Mouse (Mus musculus): ENCODE data around the gene Snrpg.
"Not testable (repeated sequence)": the region's sequence is repeated elsewhere in the genome, so short reads cannot be mapped to it uniquely, and the experiment has no call there.

The Snrpg gene

DNA sequence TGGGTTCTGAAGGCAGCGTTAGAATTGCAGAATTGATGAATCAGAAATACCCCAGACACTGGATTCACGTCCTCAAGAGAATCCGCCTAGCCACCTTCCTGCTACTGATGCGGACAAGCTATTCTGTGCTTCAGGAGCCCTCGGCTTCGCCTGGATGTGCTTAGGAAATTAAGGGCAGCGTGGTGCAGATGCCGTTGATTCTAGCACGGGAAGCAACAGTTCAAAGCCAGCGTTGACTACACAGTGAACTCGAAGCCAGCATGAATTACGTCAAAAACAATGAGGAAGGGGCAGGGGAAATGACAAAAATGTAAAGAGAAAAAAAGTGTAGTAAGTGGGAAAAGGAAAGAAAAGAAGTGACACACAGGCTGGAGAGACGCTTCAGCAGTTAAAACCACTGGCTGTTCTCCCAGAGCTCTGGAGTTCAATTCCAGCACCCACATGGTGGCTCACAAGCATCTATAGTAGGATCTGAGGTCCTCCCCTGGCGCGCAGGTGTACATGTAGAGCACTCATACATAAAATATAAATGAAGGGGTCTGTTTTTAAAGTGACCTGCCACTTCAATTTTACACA is at the start of gene Snrpg:
Snrpg (plus strand) TSS at position 541 of the 576 bp plus-strand sequence.
- CTCF ChIA-PET = no interaction called here

DNA sequence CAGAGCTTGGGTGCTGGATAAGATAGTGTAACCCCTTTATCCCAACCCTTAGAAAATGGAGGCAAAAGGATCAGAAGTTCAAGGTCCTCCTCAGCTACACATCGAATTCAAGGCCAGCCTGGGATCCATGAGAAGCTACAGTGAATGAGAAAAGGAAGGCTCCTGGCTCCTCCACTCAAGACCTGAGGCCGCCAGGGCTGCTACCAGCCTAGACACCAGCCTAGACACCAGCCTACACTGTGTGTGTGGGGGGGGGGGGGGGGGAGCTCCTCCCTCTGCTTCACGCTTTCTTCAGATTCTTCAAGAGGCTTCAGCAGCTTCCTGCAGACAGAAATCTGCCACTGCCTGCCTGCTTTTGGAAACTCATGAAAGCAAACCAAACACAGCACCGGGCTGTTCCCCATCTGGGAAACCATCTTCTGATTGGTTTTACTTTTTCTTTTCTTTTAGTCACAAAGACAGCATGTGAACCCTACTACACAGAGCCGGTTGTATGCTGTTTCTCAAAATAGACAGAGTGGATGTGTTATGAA is 49.0 kb upstream of the Snrpg start:
- CTCF ChIA-PET = interaction anchor here (0.5 kb wide), 1 partner anchor 292 kb away, joined by 3 read pairs; no protein-coding TSS in a partner anchor

DNA sequence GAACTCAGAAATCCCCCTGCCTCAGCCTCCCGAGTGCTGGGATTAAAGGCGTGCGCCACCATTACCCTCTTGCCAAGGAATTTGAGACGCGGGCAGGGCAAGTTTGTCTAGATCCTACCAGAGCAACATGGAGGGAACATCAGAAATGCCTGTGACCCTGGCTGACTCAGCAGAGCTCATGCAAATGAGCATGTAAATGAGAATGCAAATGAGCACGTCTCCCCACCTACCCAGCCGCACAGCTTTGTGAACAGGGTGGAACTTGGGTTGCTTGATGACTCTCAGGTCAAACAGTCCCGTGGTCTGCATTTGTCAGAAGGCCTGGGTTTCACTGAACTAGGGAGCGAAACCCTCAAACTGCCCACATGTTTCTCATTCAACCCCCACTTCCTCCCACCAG is 48.1 kb upstream of the Snrpg start:
- CTCF ChIA-PET = no interaction called here

DNA sequence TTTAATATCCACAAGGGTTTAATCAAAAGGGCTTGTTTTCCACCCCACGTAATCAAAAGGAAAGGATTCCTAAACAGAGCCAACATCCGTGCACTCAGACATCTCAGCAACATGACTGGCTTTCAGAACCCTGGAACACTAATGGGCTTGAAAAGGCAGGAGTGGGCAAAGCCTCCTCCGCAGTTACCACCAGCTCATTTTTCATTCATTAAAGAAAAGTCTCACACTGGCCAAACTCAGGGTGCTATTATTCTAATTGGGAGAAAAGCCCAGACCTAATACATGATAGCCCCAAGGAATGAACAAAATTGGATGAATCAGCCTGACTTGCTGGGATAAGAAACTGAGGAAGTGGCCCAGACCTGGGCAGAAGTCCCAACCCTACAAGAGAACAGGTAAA is 46.7 kb upstream of the Snrpg start:
- CTCF ChIA-PET = no interaction called here

DNA sequence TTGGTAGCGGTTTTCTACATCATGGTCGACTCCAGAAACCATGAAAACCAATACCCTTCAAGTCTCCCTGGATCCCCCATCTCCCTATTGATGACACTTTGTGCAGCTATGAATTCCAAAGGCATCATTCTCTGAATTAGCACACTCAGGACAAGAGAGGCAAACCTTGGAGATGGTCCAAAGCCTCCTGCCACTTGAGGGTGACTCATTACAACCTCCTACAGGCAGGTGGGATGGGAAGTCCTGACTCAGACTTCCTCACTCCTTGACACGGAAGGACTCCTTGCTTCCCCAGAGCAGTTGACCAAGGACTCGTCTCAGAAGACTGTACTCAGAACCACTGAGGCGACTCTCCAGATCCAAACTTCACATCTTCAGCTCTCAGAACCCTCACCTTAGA is 45.5 kb upstream of the Snrpg start:
- CTCF ChIA-PET = no interaction called here

DNA sequence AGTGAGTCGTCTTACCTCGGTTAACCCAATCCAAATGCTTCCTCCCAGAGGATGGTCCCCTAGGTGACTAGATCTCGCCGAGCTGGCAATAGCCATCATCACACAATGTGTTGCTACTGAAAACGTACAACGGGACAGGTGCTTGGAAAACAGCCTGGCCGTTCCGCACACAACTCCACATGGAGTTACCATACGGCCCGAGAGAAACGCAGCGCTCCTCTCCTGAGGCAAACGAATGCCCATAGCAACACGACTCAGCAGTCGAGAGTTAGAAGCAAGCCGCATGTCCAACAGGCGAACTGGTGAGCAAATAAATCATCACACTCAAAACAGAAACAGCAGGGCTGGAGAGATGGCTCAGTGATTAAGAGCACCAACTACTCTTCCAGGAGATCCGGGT is 44.2 kb upstream of the Snrpg start:
- CTCF ChIA-PET = no interaction called here

DNA sequence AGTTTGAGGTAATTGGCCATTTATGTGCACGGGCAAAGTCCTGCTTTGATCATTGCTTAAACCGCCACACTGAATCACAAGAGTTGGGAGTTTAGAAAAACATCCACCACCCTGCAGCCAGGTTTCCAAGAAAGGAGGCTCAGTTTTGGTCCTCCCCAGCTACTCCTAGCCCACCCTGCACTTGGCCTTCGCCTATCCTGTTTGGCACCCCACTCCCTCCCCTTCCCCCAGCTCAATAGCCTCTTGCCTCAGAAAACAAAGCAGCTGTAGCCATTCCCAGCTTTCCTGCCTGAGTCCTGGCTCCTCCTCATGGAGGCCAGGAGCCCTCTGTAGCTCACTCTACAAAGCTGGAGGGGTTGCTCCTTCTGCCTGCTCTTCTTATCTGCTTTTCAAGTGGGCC is 42.7 kb upstream of the Snrpg start:
- CTCF ChIA-PET = no interaction called here

DNA sequence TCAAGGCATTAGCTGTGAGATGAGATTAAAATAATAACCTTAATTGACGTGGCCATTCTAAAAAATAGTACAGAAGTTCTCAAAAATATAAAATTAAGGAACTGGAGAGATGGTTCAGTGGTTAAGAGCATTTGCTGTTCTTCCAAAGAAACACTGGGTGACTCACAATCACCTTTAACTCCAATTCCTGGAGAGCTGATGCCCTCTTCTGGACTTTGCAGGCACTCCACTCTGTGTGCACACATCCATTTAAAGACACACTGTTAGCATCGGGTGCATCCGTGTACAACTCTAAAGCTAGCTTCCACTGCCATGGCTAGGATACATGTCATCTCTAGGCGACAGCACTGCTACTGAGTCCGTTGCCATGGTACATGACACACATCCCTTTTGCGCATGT is 41.2 kb upstream of the Snrpg start:
- CTCF ChIA-PET = no interaction called here

GRCm38 (mm10) chr6:86335121-86335849 is 35.8 kb upstream of the Snrpg start:
- CTCF ChIA-PET = interaction anchor here (0.6 kb wide), 1 partner anchor 177 kb away, joined by 3 read pairs; no protein-coding TSS in a partner anchor

DNA sequence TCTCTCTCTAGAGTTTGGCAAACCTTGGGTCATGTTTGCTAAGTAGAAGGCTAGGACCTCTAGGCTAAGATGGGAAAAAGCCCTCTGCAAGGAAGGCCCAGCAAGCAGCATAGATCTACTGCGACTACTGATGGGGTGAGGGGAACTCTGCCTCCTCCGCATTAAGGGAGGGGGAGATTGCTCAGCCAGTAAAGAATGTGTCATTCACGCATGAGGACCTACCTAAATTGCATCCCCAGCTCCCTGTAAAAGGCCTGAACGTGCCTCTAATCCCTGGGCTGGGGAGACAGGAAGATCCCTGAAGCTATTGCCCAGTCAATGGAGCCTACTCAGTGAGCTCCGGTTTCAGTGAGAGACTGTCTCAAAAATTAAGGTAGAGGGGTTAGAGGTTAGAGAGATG is 35.2 kb upstream of the Snrpg start:
- CTCF ChIA-PET = no interaction called here

DNA sequence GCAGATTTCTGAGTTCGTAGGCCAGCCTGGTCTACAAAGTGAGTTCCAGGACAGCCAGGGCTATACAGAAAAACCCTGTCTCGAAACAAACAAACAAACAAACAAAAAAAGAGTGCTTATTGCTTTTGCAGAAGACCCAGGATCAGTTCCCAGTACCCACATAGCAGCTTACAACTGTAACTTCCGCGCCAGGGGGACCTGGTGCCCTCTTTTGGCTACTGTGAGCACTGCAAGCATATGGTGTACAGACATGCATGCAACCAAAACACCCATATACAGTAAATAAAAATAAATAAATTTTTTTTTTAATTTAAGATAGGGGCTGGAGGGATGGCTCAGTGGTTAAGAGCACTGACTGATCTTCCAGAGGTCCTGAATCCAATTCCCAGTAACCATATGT is 34.8 kb upstream of the Snrpg start:
- CTCF ChIA-PET = not testable (repeated sequence)

- CTCF ChIA-PET = no interaction called here
Observed at GRCm38 (mm10) chr6:86343656-86344055, 27.4 kb upstream of the Snrpg start.

DNA sequence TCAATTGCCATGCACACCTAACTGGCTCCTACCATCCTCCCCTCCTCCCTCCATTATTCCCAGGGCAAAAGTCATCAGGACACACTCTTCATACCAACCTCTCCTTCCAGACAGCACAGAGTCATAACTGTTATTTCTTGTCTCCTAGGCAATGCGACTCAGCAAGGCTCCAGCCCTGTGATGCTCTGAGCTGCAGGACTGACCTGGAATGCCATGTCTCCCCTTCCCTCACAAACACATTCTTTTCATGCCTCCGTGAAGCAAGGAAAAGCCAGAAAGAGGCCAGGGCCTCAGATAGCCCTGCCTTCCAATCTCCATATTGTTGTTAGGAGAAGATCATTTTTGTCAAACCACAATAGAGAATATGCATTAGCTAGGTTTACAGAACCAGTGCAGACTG is 25.0 kb upstream of the Snrpg start:
- CTCF ChIA-PET = no interaction called here

- CTCF ChIA-PET = interaction anchor here (0.7 kb wide), 2 partner anchors 10 to 1133 kb away, joined by 8 to 9 read pairs; no protein-coding TSS in a partner anchor
Observed at GRCm38 (mm10) chr6:86349257-86349656, 21.8 kb upstream of the Snrpg start.

- CTCF ChIA-PET = no interaction called here
Observed at GRCm38 (mm10) chr6:86354948-86355347, 16.2 kb upstream of the Snrpg start.

GRCm38 (mm10) chr6:86356956-86357355 is 14.1 kb upstream of the Snrpg start:
- CTCF ChIA-PET = no interaction called here

DNA sequence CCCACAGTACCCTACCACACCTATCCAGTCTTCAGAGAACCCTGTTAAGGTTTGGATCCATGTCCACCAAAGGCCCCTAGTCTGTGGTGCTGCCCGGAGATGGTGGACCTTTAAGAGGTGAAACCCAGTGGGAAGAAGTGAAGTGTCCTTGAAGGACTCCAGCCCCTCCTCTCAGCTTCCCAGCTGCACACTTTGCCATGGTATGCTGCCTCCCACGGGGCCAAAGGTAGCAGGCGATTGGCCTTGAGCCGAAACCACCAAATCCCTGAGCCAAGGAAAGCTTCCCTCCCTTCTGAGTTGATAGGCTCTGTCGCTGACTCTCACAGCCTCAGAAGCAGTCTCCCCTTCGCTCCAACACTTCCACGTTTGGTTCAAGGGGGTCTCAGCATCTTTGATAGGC is 10.4 kb upstream of the Snrpg start:
- CTCF ChIA-PET = no interaction called here

DNA sequence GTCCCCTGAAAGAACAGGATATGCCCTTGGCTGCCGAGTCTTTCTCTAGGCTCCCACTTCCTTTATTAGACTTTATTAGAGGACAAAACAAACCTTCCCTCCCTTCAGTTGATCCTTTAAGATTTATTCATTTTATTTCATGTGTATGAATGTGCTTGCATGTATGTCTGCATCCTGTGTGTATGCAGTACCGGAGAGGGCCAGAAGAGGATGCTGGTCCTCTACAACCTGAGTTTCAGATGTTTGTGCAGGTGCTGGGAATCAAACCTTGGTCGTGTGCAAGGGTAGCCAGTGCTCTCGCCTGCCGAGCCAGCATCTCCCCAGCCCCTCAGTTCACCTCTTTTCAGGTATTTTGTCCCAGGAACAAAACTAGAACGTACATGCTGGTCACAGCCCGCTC is 9.7 kb upstream of the Snrpg start:
- CTCF ChIA-PET = no interaction called here

- CTCF ChIA-PET = interaction anchor here (0.7 to 0.8 kb wide), 3 partner anchors 26 to 1083 kb away, joined by 3 to 5 read pairs (median 4); no protein-coding TSS in a partner anchor
Observed at GRCm38 (mm10) chr6:86364442-86365141, 6.5 kb upstream of the Snrpg start.

DNA sequence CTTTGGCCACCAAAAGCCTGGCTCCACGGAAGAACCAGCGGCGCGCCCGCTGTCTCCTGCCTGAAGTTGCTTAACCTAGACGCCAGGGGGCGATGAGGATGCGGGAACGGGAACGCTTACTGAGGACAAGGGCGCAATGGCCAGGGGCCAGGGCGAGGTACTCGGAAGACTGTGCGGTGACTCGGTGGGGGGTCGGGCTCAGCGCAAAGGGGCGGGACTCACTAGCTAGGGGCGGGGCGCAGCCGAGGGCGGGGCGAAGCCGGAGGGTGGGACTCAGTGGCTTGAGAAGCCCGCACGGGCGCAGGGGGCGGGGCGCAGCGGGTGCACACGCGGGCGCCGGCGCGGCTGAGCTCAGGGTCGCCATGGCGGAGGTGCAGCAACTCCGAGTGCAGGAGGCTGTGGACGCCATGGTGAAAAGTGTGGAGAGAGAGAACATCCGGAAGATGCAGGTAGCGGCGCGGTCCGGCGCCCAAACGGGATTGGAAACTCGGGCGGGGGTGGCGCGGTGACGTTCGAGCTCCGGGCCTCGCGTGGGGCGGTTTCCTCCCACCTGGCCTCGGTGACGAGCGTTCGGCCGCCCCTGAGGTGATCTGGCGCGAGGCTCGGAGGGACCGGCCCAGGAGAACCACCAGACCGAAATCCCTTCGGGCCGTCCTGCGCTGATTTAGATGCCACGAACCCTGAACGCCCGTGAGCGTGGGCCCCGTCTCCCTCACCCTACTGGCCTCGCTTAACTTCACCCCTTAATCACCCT is 5.6 kb upstream of the Snrpg start, which contains the start of gene Fam136a:
Fam136a (plus strand) TSS at position 276 of the 754 bp plus-strand sequence.
- CTCF ChIA-PET = interaction anchor here (0.7 to 0.8 kb wide), 3 partner anchors 25 to 1084 kb away, joined by 3 to 5 read pairs (median 4); no protein-coding TSS in a partner anchor

DNA sequence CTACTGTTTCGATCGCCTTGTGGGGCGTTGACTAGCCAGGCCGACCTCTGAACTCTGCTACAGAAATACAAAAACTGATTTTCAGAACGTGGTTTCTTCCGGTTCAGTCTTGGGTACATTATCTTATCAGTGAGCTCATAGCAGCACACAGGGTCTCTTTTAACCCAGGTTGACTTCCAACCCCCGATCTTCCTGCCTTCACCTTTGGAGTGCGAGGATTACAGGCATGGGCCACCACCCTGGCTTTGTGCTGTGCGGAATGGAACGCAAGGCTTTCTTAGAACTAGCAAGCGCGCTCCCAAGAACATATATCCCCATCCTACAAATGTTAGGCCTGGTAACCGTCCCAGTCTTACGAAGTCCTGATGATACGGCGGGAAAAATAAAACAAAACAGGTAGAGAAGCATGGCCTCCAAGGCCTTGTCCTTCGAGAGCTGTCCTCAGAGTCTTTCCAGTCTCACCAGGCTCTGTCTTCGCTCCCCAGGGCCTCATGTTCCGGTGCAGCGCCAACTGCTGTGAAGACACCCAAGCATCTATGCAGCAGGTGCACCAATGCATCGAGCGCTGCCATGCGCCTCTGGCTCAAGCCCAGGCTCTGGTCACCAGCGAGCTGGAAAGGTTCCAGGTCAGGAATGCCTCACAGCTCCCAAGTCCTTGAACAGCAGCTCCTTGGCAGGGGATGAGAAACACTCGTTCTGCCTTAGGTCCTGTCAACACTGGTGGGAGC is 4.8 kb upstream of the Snrpg start:
- CTCF ChIA-PET = interaction anchor here (1.0 kb wide), 1 partner anchor 60 kb away, joined by 3 read pairs; the partner anchor contains the start of gene Gm44790

Measured in spleen, embryonic (tissue).